Mouse (Mus musculus) heart, embryonic 13.5 days (tissue): ENCODE measurements around the gene Med10. TPM values are rescaled to one million over a fixed set of nuclear protein-coding genes. Genes with fewer than 3 reads are reported as not detected.

Experiments
- ATAC-seq: fragments of 200-750 bp; cut with Nextera tagmentation; 2 replicates; pipeline ENCODE4 v1.8.0; 2017; ENCODE audit warnings: moderate TSS enrichment; ENCODE audit not compliant: insufficient number of reproducible peaks, low FRiP score, low TSS enrichment; ENCODE audit errors: extremely low read depth
- H3K27ac ChIP-seq: fragments of 300-500 bp; sonication (generic); replicated peaks from 2 replicates; pipeline ENCODE4 v1.5.1; 2015; ENCODE audit warnings: moderate library complexity, mild to moderate bottlenecking, inconsistent platforms
- H3K27me3 ChIP-seq: fragments of 300-500 bp; sonication (generic); replicated peaks from 2 replicates; pipeline ENCODE4 v1.6.1; 2015; ENCODE audit warnings: mild to moderate bottlenecking, inconsistent platforms
- H3K36me3 ChIP-seq: fragments of 300-500 bp; sonication (generic); 2 replicates; pipeline ENCODE4 v1.6.1; 2015; ENCODE audit warnings: mild to moderate bottlenecking, inconsistent platforms
- H3K4me1 ChIP-seq: fragments of 300-500 bp; sonication (generic); 2 replicates; pipeline ENCODE4 v1.6.1; 2015; ENCODE audit warnings: inconsistent platforms
- H3K4me2 ChIP-seq: fragments of 300-500 bp; sonication (generic); 2 replicates; pipeline ENCODE4 v1.6.1; 2015; ENCODE audit warnings: inconsistent platforms, mild to moderate bottlenecking, moderate library complexity
- H3K4me3 ChIP-seq: fragments of 300-500 bp; sonication (generic); 2 replicates; pipeline ENCODE4 v1.5.1; 2015; ENCODE audit warnings: moderate library complexity, mild to moderate bottlenecking, inconsistent platforms
- H3K9ac ChIP-seq: fragments of 300-500 bp; sonication (generic); 2 replicates; pipeline ENCODE4 v1.6.1; 2015; ENCODE audit warnings: inconsistent platforms, mild to moderate bottlenecking, moderate library complexity
- H3K9me3 ChIP-seq: fragments of 300-500 bp; sonication (generic); 2 replicates; pipeline ENCODE4 v1.6.1; 2016; ENCODE audit warnings: inconsistent platforms
- WGBS: fragments of 180-500 bp; shearing (Covaris S2); methylation state at CpG from one replicate; pipeline ENCODE4 v1.1.7; 2015; ENCODE audit warnings: mixed read lengths; 5-methylcytosine and 5-hydroxymethylcytosine counted together
- polyA plus RNA-seq: library from polyadenylated mRNA; unstranded; fragments of >200 nt; fragmentation: Nextera tagmentation; extraction: Ambion mirVana; gene quantifications from 2 replicates; pipeline ENCODE4 v1.2.1, GENCODE M21; 2015

Gene Med10
- polyA plus RNA-seq, 1 experiment from 2014 or later = 93.2 TPM

GRCm38 (mm10) chr13:69832578-69832977 lies 30.4 kb downstream of the Med10 start:
- H3K27ac ChIP-seq = no peak overlapping the region
- H3K4me1 ChIP-seq = no peaks in the 10 kb centered on the region
- H3K36me3 ChIP-seq = no peaks in the 10 kb centered on the region
- H3K27me3 ChIP-seq = no peaks in the 10 kb centered on the region
- no peak for ATAC-seq
- WGBS = 84% methylated on average over 9 of the region's 9 CpGs
- no peaks in the 10 kb centered on the region for H3K9me3 ChIP-seq
- no peak overlapping the region for H3K4me3 ChIP-seq
- H3K4me2 ChIP-seq = no peak overlapping the region
- H3K9ac ChIP-seq = no peak overlapping the region

GRCm38 (mm10) chr13:69833416-69833815 lies 31.2 kb downstream of the Med10 start:
- Histone ChIP-seq H3K27ac (no peak overlapping the region), H3K9me3 (no peaks in the 10 kb centered on the region), H3K9ac (no peak overlapping the region), H3K4me2 (no peak overlapping the region), H3K27me3 (no peaks in the 10 kb centered on the region), H3K36me3 (no peaks in the 10 kb centered on the region), H3K4me3 (no peak overlapping the region), H3K4me1 (no peaks in the 10 kb centered on the region)
- 82% methylated on average over 11 of the region's 11 CpGs for WGBS
- ATAC-seq = no peak

- Histone ChIP-seq H3K27me3 (no peaks in the 10 kb centered on the region), H3K36me3 (no peaks in the 10 kb centered on the region)
- ATAC-seq = no peak
These were observed 43.4 kb downstream of the Med10 start for GRCm38 (mm10) chr13:69845592-69845991.

GRCm38 (mm10) chr13:69849579-69849978 lies 47.4 kb downstream of the Med10 start:
- Histone ChIP-seq H3K4me1 (no peaks in the 10 kb centered on the region), H3K36me3 (no peaks in the 10 kb centered on the region), H3K4me2 (no peak overlapping the region), H3K4me3 (no peak overlapping the region), H3K27me3 (no peaks in the 10 kb centered on the region), H3K9me3 (no peaks in the 10 kb centered on the region), H3K9ac (no peak overlapping the region), H3K27ac (no peak overlapping the region)
- 63% methylated on average over 1 of the region's 1 CpGs for WGBS
- no peak for ATAC-seq

More at GRCm38 (mm10) chr13:69845592-69845991, 43.4 kb downstream of the Med10 start:
- Histone ChIP-seq H3K4me2 (no peak overlapping the region), H3K9ac (no peak overlapping the region), H3K4me1 (no peaks in the 10 kb centered on the region), H3K9me3 (no peaks in the 10 kb centered on the region), H3K27ac (no peak overlapping the region), H3K4me3 (no peak overlapping the region)
- 65% methylated on average over 1 of the region's 1 CpGs for WGBS

- 60% methylated on average over 5 of the region's 5 CpGs for WGBS
- Histone ChIP-seq H3K27me3 (no peaks in the 10 kb centered on the region), H3K9me3 (no peaks in the 10 kb centered on the region), H3K27ac (no peak overlapping the region), H3K4me2 (no peak overlapping the region), H3K4me1 (no peaks in the 10 kb centered on the region), H3K4me3 (no peak overlapping the region), H3K36me3 (no peaks in the 10 kb centered on the region), H3K9ac (no peak overlapping the region)
- ATAC-seq = no peak
These were observed 50.1 kb downstream of the Med10 start for GRCm38 (mm10) chr13:69852313-69852712.

GRCm38 (mm10) chr13:69853425-69854043 lies 51.3 kb downstream of the Med10 start:
- Histone ChIP-seq H3K9me3 (no peaks in the 10 kb centered on the region), H3K4me1 (no peaks in the 10 kb centered on the region), H3K4me2 (no peak overlapping the region), H3K27me3 (no peaks in the 10 kb centered on the region), H3K9ac (no peak overlapping the region), H3K27ac (no peak overlapping the region), H3K36me3 (no peaks in the 10 kb centered on the region), H3K4me3 (no peak overlapping the region)
- 64% methylated on average over 5 of the region's 5 CpGs for WGBS
- ATAC-seq = no peak

GRCm38 (mm10) chr13:69855941-69856340 lies 53.7 kb downstream of the Med10 start:
- H3K27me3 ChIP-seq = no peaks in the 10 kb centered on the region
- no peaks in the 10 kb centered on the region for H3K9me3 ChIP-seq
- no peak overlapping the region for H3K4me2 ChIP-seq
- no peak for ATAC-seq
- 82% methylated on average over 1 of the region's 1 CpGs for WGBS
- H3K27ac ChIP-seq = no peak overlapping the region
- no peak overlapping the region for H3K9ac ChIP-seq
- no peak overlapping the region for H3K4me3 ChIP-seq
- H3K36me3 ChIP-seq = no peaks in the 10 kb centered on the region
- H3K4me1 ChIP-seq = no peaks in the 10 kb centered on the region

- Histone ChIP-seq H3K27me3 (no peaks in the 10 kb centered on the region), H3K4me1 (no peaks in the 10 kb centered on the region), H3K9me3 (no peaks in the 10 kb centered on the region), H3K9ac (no peak overlapping the region), H3K27ac (no peak overlapping the region), H3K4me3 (no peak overlapping the region), H3K36me3 (no peaks in the 10 kb centered on the region), H3K4me2 (no peak overlapping the region)
- no peak for ATAC-seq
- WGBS = 85% methylated on average over 4 of the region's 4 CpGs
These were observed 60.1 kb downstream of the Med10 start for GRCm38 (mm10) chr13:69862276-69862675.

- no peak overlapping the region for H3K4me2 ChIP-seq
- H3K9me3 ChIP-seq = no peaks in the 10 kb centered on the region
- no peak overlapping the region for H3K9ac ChIP-seq
- WGBS = 65% methylated on average over 8 of the region's 8 CpGs
- no peaks in the 10 kb centered on the region for H3K27me3 ChIP-seq
- no peak overlapping the region for H3K27ac ChIP-seq
- H3K4me1 ChIP-seq = no peaks in the 10 kb centered on the region
- ATAC-seq = no peak
- no peaks in the 10 kb centered on the region for H3K36me3 ChIP-seq
- H3K4me3 ChIP-seq = no peak overlapping the region
These were observed 62.7 kb downstream of the Med10 start for GRCm38 (mm10) chr13:69864911-69865310.

Other genes starting within 250 kb of the Med10 start
- 8.2 and 9.6 TPM in 2 replicates for gene Srd5a1, start 191.0 kb upstream of the Med10 start, polyA plus RNA-seq
- gene Ube2ql1, start 62.5 kb upstream of the Med10 start, polyA plus RNA-seq = 0.60 and 0.62 TPM in 2 replicates